Mouse (Mus musculus): Measurements from ENCODE around the gene Pla2g4d. TPM values are rescaled to one million over a fixed set of nuclear protein-coding genes. Genes with fewer than 3 reads are reported as not detected.

The Pla2g4d gene
- polyA plus RNA-seq, 1 experiment from 2014 or later: not detected

GRCm38 (mm10) chr2:120235947-120236640 lies 52.9 kb downstream of the Pla2g4d start:
- Histone ChIP-seq H3K9me3 (ENCODE audit: low read length) (no peaks in the 10 kb centered on the region), H3K36me3 (replicated peaks; ENCODE audit: insufficient read depth, low read length) (no peaks in the 10 kb centered on the region), H3K27me3 (ENCODE audit: insufficient read depth, low read length) (no peaks in the 10 kb centered on the region), H3K4me1 (ENCODE audit: insufficient read depth) (no peaks in the 10 kb centered on the region), H3K9ac (replicated peaks) (no peak overlapping the region), H3K4me3 (ENCODE audit: low read depth, low read length) (no peak overlapping the region), H3K27ac (ENCODE audit: low read depth) (no peak overlapping the region), H3K4me2 (ENCODE audit: low read depth, low read length) (no peak overlapping the region)
- no peak for ATAC-seq
- no peak for TF ChIP-seq EP300 (IDR thresholded peaks at IDR 0.05; ENCODE audit: low read depth)
- WGBS (ENCODE audit: insufficient replicate concordance): 72% methylated on average over 3 of the region's 3 CpGs
- DNase-seq: no peak

DNA sequence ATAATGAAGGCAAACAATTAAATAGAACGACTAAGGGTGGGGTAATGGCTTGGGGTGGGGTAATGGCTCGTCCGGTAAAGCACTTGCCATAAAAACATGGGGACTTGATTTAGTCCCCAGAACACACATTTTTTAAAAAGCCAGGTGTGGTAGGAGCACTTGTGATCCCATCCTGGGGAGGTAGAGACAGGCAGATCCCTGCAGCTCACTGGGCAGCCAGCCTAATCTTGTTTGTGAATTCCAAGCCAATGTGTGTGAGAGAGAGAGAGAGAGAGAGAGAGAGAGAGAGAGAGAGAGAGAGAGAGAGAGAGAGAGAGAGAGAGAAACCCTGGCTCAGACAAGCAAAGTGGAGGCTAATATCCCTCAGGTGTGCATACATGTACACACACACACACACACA lies 53.6 kb downstream of the Pla2g4d start:
- Histone ChIP-seq H3K4me2 (ENCODE audit: low read depth, low read length) (no peak overlapping the region), H3K4me3 (ENCODE audit: low read depth, low read length) (no peak overlapping the region), H3K27ac (ENCODE audit: low read depth) (no peak overlapping the region), H3K27me3 (ENCODE audit: insufficient read depth, low read length) (no peaks in the 10 kb centered on the region), H3K9ac (replicated peaks) (no peak overlapping the region), H3K36me3 (replicated peaks; ENCODE audit: insufficient read depth, low read length) (no peaks in the 10 kb centered on the region), H3K9me3 (ENCODE audit: low read length) (no peaks in the 10 kb centered on the region), H3K4me1 (ENCODE audit: insufficient read depth) (no peaks in the 10 kb centered on the region)
- TF ChIP-seq EP300 (IDR thresholded peaks at IDR 0.05; ENCODE audit: low read depth) (no peak), CTCF (IDR thresholded peaks at IDR 0.05; ENCODE audit: low read depth) (no peak)
- no peak for DNase-seq
- no peak for ATAC-seq
- 66% methylated on average over 3 of the region's 3 CpGs for WGBS (ENCODE audit: insufficient replicate concordance)

DNA sequence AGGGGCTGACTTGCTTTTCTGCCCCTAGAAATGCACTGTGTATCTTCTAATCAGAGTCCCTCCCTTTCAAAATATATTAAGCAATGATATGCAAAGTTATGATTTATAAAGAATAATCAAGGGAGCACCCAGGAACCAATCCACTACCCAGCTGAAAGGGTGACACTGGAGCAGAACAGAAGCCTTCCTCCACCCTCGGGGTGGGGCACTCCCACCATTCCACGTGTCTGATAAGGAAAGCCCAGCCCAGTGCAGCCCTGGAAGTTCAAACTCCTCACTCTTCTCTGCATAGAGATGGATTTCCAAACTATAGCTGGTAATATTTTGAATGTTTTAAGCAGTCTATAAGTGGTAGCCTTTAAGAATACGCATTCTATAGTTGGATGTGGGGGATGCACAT lies 57.4 kb downstream of the Pla2g4d start:
- 45% methylated on average over 3 of the region's 3 CpGs for WGBS (ENCODE audit: insufficient replicate concordance)
- H3K27me3 ChIP-seq (ENCODE audit: insufficient read depth, low read length): no peaks in the 10 kb centered on the region
- H3K36me3 ChIP-seq (replicated peaks; ENCODE audit: insufficient read depth, low read length): no peaks in the 10 kb centered on the region
- H3K27ac ChIP-seq (ENCODE audit: low read depth): no peak overlapping the region
- TF ChIP-seq EP300 (IDR thresholded peaks at IDR 0.05; ENCODE audit: low read depth) (no peak), CTCF (IDR thresholded peaks at IDR 0.05; ENCODE audit: low read depth) (no peak)
- H3K4me1 ChIP-seq (ENCODE audit: insufficient read depth): no peaks in the 10 kb centered on the region
- no peak overlapping the region for H3K9ac ChIP-seq (replicated peaks)
- ATAC-seq (no peak), DNase-seq (no peak)
- no peaks in the 10 kb centered on the region for H3K9me3 ChIP-seq (ENCODE audit: low read length)
- H3K4me2 ChIP-seq (ENCODE audit: low read depth, low read length): no peak overlapping the region
- H3K4me3 ChIP-seq (ENCODE audit: low read depth, low read length): no peak overlapping the region

Other genes starting within 250 kb of the Pla2g4d start
- gene Ehd4, start 134.6 kb downstream of the Pla2g4d start, polyA plus RNA-seq (2015; fragmentation: Nextera tagmentation; extraction: Ambion mirVana): 20.8 and 29.2 TPM in 2 replicates
- gene Pla2g4e, start 43.9 kb downstream of the Pla2g4d start, polyA plus RNA-seq (2015; fragmentation: Nextera tagmentation; extraction: Ambion mirVana): not detected in 2 replicates
- not detected in 2 replicates for gene Pla2g4f, start 25.0 kb upstream of the Pla2g4d start, polyA plus RNA-seq (2015; fragmentation: Nextera tagmentation; extraction: Ambion mirVana)
- gene Vps39, start 63.9 kb upstream of the Pla2g4d start, polyA plus RNA-seq (2015; fragmentation: Nextera tagmentation; extraction: Ambion mirVana): 5.6 and 5.9 TPM in 2 replicates
- gene Ganc, start 114.7 kb upstream of the Pla2g4d start, polyA plus RNA-seq (2015; fragmentation: Nextera tagmentation; extraction: Ambion mirVana): 6.8 and 8.2 TPM in 2 replicates
- gene Tmem87a, start 114.9 kb upstream of the Pla2g4d start, polyA plus RNA-seq (2015; fragmentation: Nextera tagmentation; extraction: Ambion mirVana): 2.9 and 3.2 TPM in 2 replicates
- 4.7 and 4.9 TPM in 2 replicates for gene Capn3, start 166.8 kb upstream of the Pla2g4d start, polyA plus RNA-seq (2015; fragmentation: Nextera tagmentation; extraction: Ambion mirVana)

Measured in liver, postnatal 0 days (tissue).